Mouse (Mus musculus) stomach, postnatal 0 days (tissue): ENCODE measurements around the gene 4930562C15Rik.

Experiments
- CTCF ChIP-seq: IDR thresholded peaks from 2 replicates; pipeline ENCODE4 v1.5.1; 2016; ENCODE audit warnings: antibody characterized with exemption, low read depth, mild to moderate bottlenecking, moderate library complexity
- EP300 ChIP-seq: optimal IDR thresholded peaks from 2 replicates; pipeline ENCODE3; 2016; ENCODE audit warnings: antibody characterized with exemption

- TF ChIP-seq EP300 (no peak), CTCF (no peak)
These were observed 1.4 kb upstream of the 4930562C15Rik start for GRCm38 (mm10) chr16:4833858-4834257.
